Mouse (Mus musculus): Measurements from ENCODE around the gene Xpo4.

DNA sequence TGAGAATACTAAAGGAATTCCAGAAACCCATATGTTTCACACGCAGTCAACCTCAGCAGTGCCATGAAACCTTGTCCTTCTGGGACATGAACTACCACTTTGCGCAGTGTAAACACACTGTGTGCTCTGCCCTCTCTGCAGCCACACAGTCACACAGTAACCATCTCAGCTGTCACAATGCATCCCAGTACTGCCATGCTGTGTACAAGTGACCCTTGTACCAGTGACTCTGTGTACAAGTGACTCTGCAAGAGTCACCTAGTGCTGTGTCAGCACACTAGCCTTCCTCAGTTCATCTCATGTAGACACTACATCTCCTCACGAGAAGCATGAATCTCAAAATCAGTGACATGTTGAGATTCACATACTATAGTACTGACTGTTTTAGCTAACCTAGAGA, 132.7 kb downstream of the Xpo4 start:
- TF ChIP-seq ZC3H11A (IDR thresholded peaks at IDR 0.05; ENCODE audit: borderline replicate concordance, low read depth, low read length) (no peak), MAFK (IDR thresholded peaks at IDR 0.05; ENCODE audit: insufficient read depth, low read depth, low read length) (no peak), HCFC1 (IDR thresholded peaks at IDR 0.05; ENCODE audit: borderline replicate concordance, insufficient read depth, low read length) (no peak), ZNF384 (IDR thresholded peaks at IDR 0.05; ENCODE audit: low read depth, low read length) (no peak), CHD2 (IDR thresholded peaks at IDR 0.05; ENCODE audit: low read depth, low read length) (no peak)

Measured in ES-E14 (cell line).